Mouse (Mus musculus): ENCODE results near the gene Mmp15. TPM values are rescaled to one million over a fixed set of nuclear protein-coding genes. Genes with fewer than 3 reads are reported as not detected.
A peak's percentile ranks its signal among the peaks of the same experiment; 100 is the strongest.

Gene Mmp15
- polyA plus RNA-seq, 1 experiment, result 5.6 TPM

GRCm38 (mm10) chr8:95352871-95353866 lies 1.1 kb downstream of the Mmp15 start:
- TF ChIP-seq POLR2A (IDR thresholded peaks at IDR 0.05; ENCODE audit: low read depth, low read length) (no peak), CTCF (conservative IDR thresholded peaks at IDR 0.05; ENCODE audit: insufficient read depth, insufficient read length, low read depth, low read length) (no peak)
- 11% methylated on average over 62 of the region's 62 CpGs for WGBS
- Histone ChIP-seq H3K27me3 (replicated peaks; ENCODE audit: control insufficient read depth, insufficient read depth, low read length) (no peaks in the 10 kb centered on the region), H3K4me1 (ENCODE audit: control insufficient read depth, insufficient read depth, low read length) (peaks cover 3% of the 10 kb centered on the region; the same call in 1 of the 2 replicates), H3K36me3 (ENCODE audit: control insufficient read depth, insufficient read depth, low read length) (no peaks in the 10 kb centered on the region), H3K4me3 (ENCODE audit: insufficient read depth, low read depth, low read length) (peak overlapping the region; percentile 71), H3K27ac (ENCODE audit: insufficient read depth, low read depth, low read length) (no peak overlapping the region)
- peak; percentile 40 for DNase-seq

GRCm38 (mm10) chr8:95354606-95355005 lies 2.5 kb downstream of the Mmp15 start:
- DNase-seq, result no peak
- Histone ChIP-seq H3K36me3 (ENCODE audit: control insufficient read depth, insufficient read depth, low read length) (no peaks in the 10 kb centered on the region), H3K4me1 (ENCODE audit: control insufficient read depth, insufficient read depth, low read length) (peaks cover 3% of the 10 kb centered on the region; the same call in 1 of the 2 replicates), H3K4me3 (ENCODE audit: insufficient read depth, low read depth, low read length) (no peak overlapping the region), H3K27me3 (replicated peaks; ENCODE audit: control insufficient read depth, insufficient read depth, low read length) (no peaks in the 10 kb centered on the region), H3K27ac (ENCODE audit: insufficient read depth, low read depth, low read length) (no peak overlapping the region)
- TF ChIP-seq POLR2A (IDR thresholded peaks at IDR 0.05; ENCODE audit: low read depth, low read length), result no peak
- TF ChIP-seq CTCF (conservative IDR thresholded peaks at IDR 0.05; ENCODE audit: insufficient read depth, insufficient read length, low read depth, low read length), result no peak
- 98% methylated on average over 2 of the region's 2 CpGs for WGBS

DNA sequence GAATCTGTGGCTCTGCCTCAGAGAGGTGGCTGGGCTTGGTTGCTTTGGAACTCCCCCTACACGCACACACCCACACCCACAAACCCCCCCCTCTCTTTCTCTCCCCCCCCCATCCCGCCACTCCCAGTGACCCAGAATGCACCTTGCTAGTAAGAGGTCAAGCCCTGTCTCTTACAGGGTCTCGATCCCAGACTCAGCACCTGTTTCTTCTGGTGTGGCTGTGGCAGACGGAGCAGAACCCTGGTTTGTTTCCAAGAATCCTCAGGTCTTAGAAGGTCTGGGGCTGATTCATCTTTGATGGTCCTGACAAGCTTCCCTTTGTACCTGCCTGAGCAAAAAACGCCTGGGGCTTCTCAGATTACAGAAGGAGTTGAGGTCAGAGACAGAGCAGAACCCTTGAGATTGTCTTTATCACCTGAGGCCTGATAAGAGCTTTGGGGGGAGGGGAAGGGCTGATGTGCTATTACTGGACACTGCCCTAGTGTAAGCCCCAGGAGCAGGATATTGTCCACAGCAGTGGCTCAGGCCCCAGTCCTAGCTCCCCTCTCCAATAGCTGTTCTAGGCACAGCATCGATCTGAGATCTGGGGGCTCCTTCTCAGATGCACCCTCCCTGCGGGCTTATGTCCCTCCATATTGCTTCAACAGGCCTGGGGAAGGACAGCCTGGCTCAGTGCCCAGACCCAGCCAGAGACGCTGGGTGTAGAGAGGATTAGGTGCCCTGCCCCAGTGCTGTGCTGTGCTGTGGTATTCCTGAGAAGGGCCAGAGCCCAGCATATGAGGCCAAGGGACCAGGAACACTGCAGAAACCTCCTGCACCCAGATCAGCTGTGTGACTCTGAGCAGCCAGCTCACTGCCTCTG lies 6.7 kb downstream of the Mmp15 start:
- TF ChIP-seq POLR2A (IDR thresholded peaks at IDR 0.05; ENCODE audit: low read depth, low read length) (no peak), CTCF (conservative IDR thresholded peaks at IDR 0.05; ENCODE audit: insufficient read depth, insufficient read length, low read depth, low read length) (no peak)
- no peaks in the 10 kb centered on the region for H3K27me3 ChIP-seq (replicated peaks; ENCODE audit: control insufficient read depth, insufficient read depth, low read length)
- no peak overlapping the region for H3K27ac ChIP-seq (ENCODE audit: insufficient read depth, low read depth, low read length)
- WGBS, result 58% methylated on average over 8 of the region's 8 CpGs
- no peak overlapping the region for H3K4me3 ChIP-seq (ENCODE audit: insufficient read depth, low read depth, low read length)
- H3K4me1 ChIP-seq (ENCODE audit: control insufficient read depth, insufficient read depth, low read length), result no peaks in the 10 kb centered on the region
- H3K36me3 ChIP-seq (ENCODE audit: control insufficient read depth, insufficient read depth, low read length), result no peaks in the 10 kb centered on the region
- no peak for DNase-seq

- H3K36me3 ChIP-seq (ENCODE audit: control insufficient read depth, insufficient read depth, low read length), result no peaks in the 10 kb centered on the region
- 56% methylated on average over 7 of the region's 7 CpGs for WGBS
- DNase-seq, result no peak
- no peak overlapping the region for H3K4me3 ChIP-seq (ENCODE audit: insufficient read depth, low read depth, low read length)
- TF ChIP-seq CTCF (conservative IDR thresholded peaks at IDR 0.05; ENCODE audit: insufficient read depth, insufficient read length, low read depth, low read length) (no peak), POLR2A (IDR thresholded peaks at IDR 0.05; ENCODE audit: low read depth, low read length) (no peak)
- H3K27ac ChIP-seq (ENCODE audit: insufficient read depth, low read depth, low read length), result no peak overlapping the region
- no peaks in the 10 kb centered on the region for H3K27me3 ChIP-seq (replicated peaks; ENCODE audit: control insufficient read depth, insufficient read depth, low read length)
- no peaks in the 10 kb centered on the region for H3K4me1 ChIP-seq (ENCODE audit: control insufficient read depth, insufficient read depth, low read length)
Measured at GRCm38 (mm10) chr8:95360181-95361015, 8.3 kb downstream of the Mmp15 start.

DNA sequence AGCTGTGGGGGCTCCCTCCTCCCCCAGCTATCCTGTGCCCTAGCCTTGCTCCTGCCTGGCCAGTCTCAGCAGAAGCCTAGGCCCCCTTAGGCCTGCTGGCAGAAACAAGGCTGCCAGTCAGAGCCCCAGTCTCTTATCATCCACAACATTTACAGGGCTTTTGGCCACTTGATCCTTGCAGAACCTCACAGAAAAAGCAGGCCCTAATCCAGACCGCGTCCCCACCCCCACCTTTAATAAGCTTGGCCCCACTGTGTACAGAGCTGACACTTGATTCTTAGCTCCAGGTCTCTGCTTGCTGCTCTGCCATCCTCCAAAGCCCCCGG lies 8.9 kb downstream of the Mmp15 start:
- Histone ChIP-seq H3K36me3 (ENCODE audit: control insufficient read depth, insufficient read depth, low read length) (no peaks in the 10 kb centered on the region), H3K4me3 (ENCODE audit: insufficient read depth, low read depth, low read length) (no peak overlapping the region), H3K27ac (ENCODE audit: insufficient read depth, low read depth, low read length) (no peak overlapping the region), H3K27me3 (replicated peaks; ENCODE audit: control insufficient read depth, insufficient read depth, low read length) (no peaks in the 10 kb centered on the region), H3K4me1 (ENCODE audit: control insufficient read depth, insufficient read depth, low read length) (no peaks in the 10 kb centered on the region)
- no peak for TF ChIP-seq CTCF (conservative IDR thresholded peaks at IDR 0.05; ENCODE audit: insufficient read depth, insufficient read length, low read depth, low read length)
- 74% methylated on average over 3 of the region's 3 CpGs for WGBS
- no peak for DNase-seq

GRCm38 (mm10) chr8:95362272-95362671 lies 10.2 kb downstream of the Mmp15 start:
- Histone ChIP-seq H3K4me1 (ENCODE audit: control insufficient read depth, insufficient read depth, low read length) (no peaks in the 10 kb centered on the region), H3K36me3 (ENCODE audit: control insufficient read depth, insufficient read depth, low read length) (no peaks in the 10 kb centered on the region), H3K27ac (ENCODE audit: insufficient read depth, low read depth, low read length) (no peak overlapping the region), H3K27me3 (replicated peaks; ENCODE audit: control insufficient read depth, insufficient read depth, low read length) (no peaks in the 10 kb centered on the region), H3K4me3 (ENCODE audit: insufficient read depth, low read depth, low read length) (no peak overlapping the region)
- TF ChIP-seq CTCF (conservative IDR thresholded peaks at IDR 0.05; ENCODE audit: insufficient read depth, insufficient read length, low read depth, low read length) (no peak), POLR2A (IDR thresholded peaks at IDR 0.05; ENCODE audit: low read depth, low read length) (no peak)
- WGBS, result 30% methylated on average over 6 of the region's 6 CpGs
- no peak for DNase-seq

All from kidney, adult 2 months (tissue).